10 mouse cellular contexts compared by ENCODE assay signal in genomic region chr4:33586290-33586614, GRCm38 (mm10).
A peak's percentile ranks its signal among the peaks of the same experiment; 100 is the strongest.
DNase-seq lines count a peak whose midpoint lies in the region; ATAC-seq and TF ChIP-seq lines count a peak whose summit lies in the region.
"Had no signal": no experiment of that assay in that cellular context is flagged by ENCODE, and none has a peak within 500 bp of the region (broad histone marks: within the 10 kb centered on the region; RNA-seq: fewer than 3 reads in every experiment).

No protein-coding gene starts in this region.

- H3K4me2 ChIP-seq in heart, embryonic 16.5 days (ENCODE audit: low read depth, low read length), result peak overlapping the region; percentile 63
- peak overlapping the region; percentile 38; the same call in 1 of the 2 replicates for H3K4me2 ChIP-seq in forebrain, postnatal 0 days (ENCODE audit: low read depth)
- peak overlapping the region; percentile 37; the same call in 1 of the 2 replicates for H3K4me2 ChIP-seq in midbrain, embryonic 11.5 days

- DNase-seq in heart, adult 18-20 months, result no peak
- no peak for DNase-seq in MEL (ENCODE audit: low read depth, low spot score)
- DNase-seq in forebrain, postnatal 0 days, result no peak
- no peak for DNase-seq in midbrain, embryonic 11.5 days (ENCODE audit: low spot score, missing footprints)
- no peak for DNase-seq in urinary bladder, adult 2 months (ENCODE audit: low spot score)
- no peak for DNase-seq in gastrocnemius, postnatal 25 days
- no peak for DNase-seq in adrenal gland, postnatal 10 days
- DNase-seq: cerebellum, adult 9-11 months had no signal

- 0 out of 2 replicates have a peak, but pooled peaks cover under 1% of the 10 kb centered on the region for H3K9me3 ChIP-seq in heart, embryonic 16.5 days (replicated peaks; ENCODE audit: control insufficient read depth, low read length)
- H3K9me3 ChIP-seq in MEL (replicated peaks; ENCODE audit: insufficient read depth, low read length), result no peaks in the 10 kb centered on the region
- no peaks in the 10 kb centered on the region for H3K9me3 ChIP-seq in forebrain, postnatal 0 days (ENCODE audit: low read length)
- H3K9me3 ChIP-seq in midbrain, embryonic 11.5 days (ENCODE audit: control insufficient read depth, low read length), result no peaks in the 10 kb centered on the region

- no peaks in the 10 kb centered on the region for H3K79me2 ChIP-seq in MEL (ENCODE audit: control insufficient read depth, insufficient read depth, low read length, poor library complexity)

- no peaks in the 10 kb centered on the region for H3K36me3 ChIP-seq in heart, embryonic 16.5 days (ENCODE audit: control insufficient read depth, insufficient read depth)
- peaks cover 0 to 2% of the 10 kb centered on the region in 2 experiments; a peak in 2 of 4 replicates for H3K36me3 ChIP-seq in MEL (ENCODE audit: control insufficient read depth in 1 of 2, insufficient read depth in 2 of 2, low read length in 2 of 2)
- H3K36me3 ChIP-seq in forebrain, postnatal 0 days (ENCODE audit: insufficient read depth), result no peaks in the 10 kb centered on the region
- no peaks in the 10 kb centered on the region for H3K36me3 ChIP-seq in midbrain, embryonic 11.5 days (ENCODE audit: control insufficient read depth, insufficient read depth, low read length)

- WGBS in heart, embryonic 16.5 days, result 61% methylated on average over 4 of the region's 4 CpGs
- WGBS in forebrain, postnatal 0 days, result 26% methylated on average over 4 of the region's 4 CpGs
- WGBS in midbrain, embryonic 11.5 days, result 24% methylated on average over 4 of the region's 4 CpGs

- no peak overlapping the region for H3K4me3 ChIP-seq in heart, embryonic 16.5 days (ENCODE audit: low read length)
- peak overlapping the region; percentile 46 to 50 for H3K4me3 ChIP-seq in MEL (ENCODE audit: control insufficient read depth in 1 of 2, insufficient read depth in 1 of 2, low read depth in 2 of 2, low read length in 2 of 2)
- no peak overlapping the region for H3K4me3 ChIP-seq in forebrain, postnatal 0 days (ENCODE audit: low read depth, low read length)
- H3K4me3 ChIP-seq in midbrain, embryonic 11.5 days (ENCODE audit: low read depth, low read length), result no peak overlapping the region

- no peak for TF ChIP-seq EP300 in MEL (IDR thresholded peaks at IDR 0.05; ENCODE audit: low read depth in 1 of 2, low read length in 2 of 2)

- ATAC-seq in heart, embryonic 16.5 days (replicated peaks; ENCODE audit: extremely low read depth, insufficient read depth, low FRiP score), result no peak
- no peak; the same call in 1 of the 2 replicates for ATAC-seq in forebrain, postnatal 0 days
- peak; percentile 73 for ATAC-seq in midbrain, embryonic 11.5 days (ENCODE audit: low FRiP score)

- no peak overlapping the region for H3K9ac ChIP-seq in heart, embryonic 16.5 days (ENCODE audit: low read length)
- peak overlapping the region; percentile 49 for H3K9ac ChIP-seq in MEL (ENCODE audit: control insufficient read depth, low read depth, low read length, poor library complexity, severe bottlenecking)
- 0 out of 2 replicates have a peak overlapping the region, but pooled peaks have one; percentile 11 for H3K9ac ChIP-seq in forebrain, postnatal 0 days
- peak overlapping the region; percentile 52; the same call in 1 of the 2 replicates for H3K9ac ChIP-seq in midbrain, embryonic 11.5 days (ENCODE audit: low read length)

- H3K27me3 ChIP-seq in heart, embryonic 16.5 days (ENCODE audit: control insufficient read depth, insufficient read depth, low read length), result peaks cover 11% of the 10 kb centered on the region
- H3K27me3 ChIP-seq in MEL (ENCODE audit: control insufficient read depth in 1 of 2, insufficient read depth in 2 of 2, low read length in 2 of 2), result no peaks in the 10 kb centered on the region; a peak in 1 of 4 replicates
- H3K27me3 ChIP-seq in forebrain, postnatal 0 days (ENCODE audit: insufficient read depth, low read length), result no peaks in the 10 kb centered on the region
- H3K27me3 ChIP-seq in midbrain, embryonic 11.5 days (ENCODE audit: control insufficient read depth, insufficient read depth, low read length), result no peaks in the 10 kb centered on the region; the same call in 1 of the 2 replicates

- H3K27ac ChIP-seq in heart, embryonic 16.5 days (ENCODE audit: low read length), result no peak overlapping the region
- H3K27ac ChIP-seq in MEL (ENCODE audit: control insufficient read depth, low read depth, low read length), result no peak overlapping the region
- peak overlapping the region; percentile 4 for H3K27ac ChIP-seq in forebrain, postnatal 0 days (ENCODE audit: low read depth, low read length)
- H3K27ac ChIP-seq in midbrain, embryonic 11.5 days (ENCODE audit: low read depth, low read length), result peak overlapping the region; percentile 82
- H3K27ac ChIP-seq: macrophage had no signal

- TF ChIP-seq RAD21 in MEL (IDR thresholded peaks at IDR 0.05; ENCODE audit: low read depth, low read length), result no peak

- H3K4me1 ChIP-seq in heart, embryonic 16.5 days (ENCODE audit: control insufficient read depth, insufficient read depth, low read length), result peaks cover 15% of the 10 kb centered on the region
- peaks cover 5 to 23% of the 10 kb centered on the region in 2 experiments; a peak in 3 of 4 replicates for H3K4me1 ChIP-seq in MEL (ENCODE audit: control insufficient read depth in 1 of 2, insufficient read depth in 2 of 2, low read length in 2 of 2)
- peaks cover 13% of the 10 kb centered on the region for H3K4me1 ChIP-seq in forebrain, postnatal 0 days (ENCODE audit: insufficient read depth)
- H3K4me1 ChIP-seq in midbrain, embryonic 11.5 days (ENCODE audit: control insufficient read depth, insufficient read depth, low read length), result peaks cover 21% of the 10 kb centered on the region

- TF ChIP-seq POLR2A in MEL (IDR thresholded peaks at IDR 0.05; ENCODE audit: control insufficient read depth in 1 of 2, insufficient read depth in 1 of 2, low read depth in 1 of 2, low read length in 2 of 2, poor library complexity in 1 of 2), result no peak

- TF ChIP-seq CTCF in MEL (IDR thresholded peaks at IDR 0.05 in 2 of 3, conservative IDR thresholded peaks at IDR 0.05 in 1 of 3; ENCODE audit: control insufficient read depth in 1 of 3, insufficient read depth in 1 of 3, low read depth in 2 of 3, low read length in 3 of 3, poor library complexity in 1 of 3, severe bottlenecking in 1 of 3), result no peak
- no peak for TF ChIP-seq CTCF in forebrain, postnatal 0 days (IDR thresholded peaks at IDR 0.05; ENCODE audit: low read depth)

TF ChIP-seq in MEL, 35 proteins besides CTCF, POLR2A, EP300 and RAD21:
- TF ChIP-seq POLR2AphosphoS5 (IDR thresholded peaks at IDR 0.05; ENCODE audit: borderline replicate concordance, low read depth, low read length) (no peak), POLR2AphosphoS2 (IDR thresholded peaks at IDR 0.05; ENCODE audit: low read length) (no peak), JUND (IDR thresholded peaks at IDR 0.05; ENCODE audit: low read depth, low read length) (no peak), NELFE (IDR thresholded peaks at IDR 0.05; ENCODE audit: low read depth, low read length) (no peak), MYB (IDR thresholded peaks at IDR 0.05; ENCODE audit: low read depth, low read length) (no peak), ZC3H11A (IDR thresholded peaks at IDR 0.05; ENCODE audit: low read depth, low read length) (no peak), USF1 (IDR thresholded peaks at IDR 0.05; ENCODE audit: low read depth, low read length) (no peak), MXI1 (IDR thresholded peaks at IDR 0.05; ENCODE audit: low read depth, low read length) (no peak), ZKSCAN1 (IDR thresholded peaks at IDR 0.05; ENCODE audit: low read depth, low read length) (no peak), MEF2A (IDR thresholded peaks at IDR 0.05; ENCODE audit: extremely low read depth, insufficient replicate concordance, low read depth, low read length, poor library complexity, severe bottlenecking) (no peak), SIN3A (IDR thresholded peaks at IDR 0.05; ENCODE audit: low read length) (no peak), ZMIZ1 (IDR thresholded peaks at IDR 0.05; ENCODE audit: low read depth, low read length) (no peak), BHLHE40 (IDR thresholded peaks at IDR 0.05; ENCODE audit: borderline replicate concordance, low read depth, low read length) (no peak), ZNF384 (IDR thresholded peaks at IDR 0.05; ENCODE audit: low read depth, low read length) (no peak), MAZ (IDR thresholded peaks at IDR 0.05; ENCODE audit: low read depth, low read length) (no peak), E2F4 (IDR thresholded peaks at IDR 0.05; ENCODE audit: borderline replicate concordance, low read depth, low read length) (no peak), USF2 (IDR thresholded peaks at IDR 0.05; ENCODE audit: borderline replicate concordance in 1 of 2, insufficient read depth in 1 of 2, low read depth in 1 of 2, low read length in 2 of 2) (no peak)

Comparison
In these comparisons a context has a peak if more than half of its experiments do, and no peak if none do; other contexts are left out.
1. H3K27ac ChIP-seq: peak in forebrain, postnatal 0 days (single experiment) and midbrain, embryonic 11.5 days (single experiment); none in heart, embryonic 16.5 days (single experiment) and MEL (single experiment).
2. H3K4me3 ChIP-seq: peak in MEL (2 of 2); none in heart, embryonic 16.5 days (single experiment), forebrain, postnatal 0 days (single experiment) and midbrain, embryonic 11.5 days (single experiment).
3. Peak in every context shown above with its lines, with median percentiles within 50 percentile points of each other: H3K4me2 ChIP-seq.